Mouse (Mus musculus): Measurements from ENCODE around the gene Prps1.
A peak's percentile ranks its signal among the peaks of the same experiment; 100 is the strongest.
"Not testable (repeated sequence)": the region's sequence is repeated elsewhere in the genome, so short reads cannot be mapped to it uniquely, and the experiment has no call there.

Prps1 gene

DNA sequence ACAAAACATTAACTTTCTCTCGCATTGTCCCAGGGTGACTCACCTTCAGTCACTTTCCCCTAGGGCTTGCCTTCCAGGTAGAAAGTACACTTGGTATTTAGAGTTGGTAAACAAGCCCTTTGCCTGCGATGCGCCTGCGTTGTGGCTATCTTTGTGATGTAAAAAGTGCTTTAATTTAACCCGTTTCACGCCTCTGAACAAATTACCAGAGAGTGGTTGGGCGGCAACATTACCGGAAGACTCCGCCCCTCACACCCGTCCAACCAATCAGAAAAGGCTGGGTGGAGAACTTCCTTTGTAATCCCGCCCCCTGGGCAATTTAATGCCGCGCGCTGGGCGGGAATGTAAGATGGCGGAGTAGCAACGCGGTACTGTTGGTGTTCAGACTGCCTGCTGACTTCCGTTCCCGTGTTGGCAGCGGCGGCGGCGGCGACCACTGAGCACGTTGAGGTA is at the start of gene Prps1:
Gene Prps1 (plus strand): TSS at position 335 of the 453 bp plus-strand sequence.
- peak; percentile 79 for DNase-seq (ENCODE audit: extremely low read depth, insufficient read length, low spot score)

DNA sequence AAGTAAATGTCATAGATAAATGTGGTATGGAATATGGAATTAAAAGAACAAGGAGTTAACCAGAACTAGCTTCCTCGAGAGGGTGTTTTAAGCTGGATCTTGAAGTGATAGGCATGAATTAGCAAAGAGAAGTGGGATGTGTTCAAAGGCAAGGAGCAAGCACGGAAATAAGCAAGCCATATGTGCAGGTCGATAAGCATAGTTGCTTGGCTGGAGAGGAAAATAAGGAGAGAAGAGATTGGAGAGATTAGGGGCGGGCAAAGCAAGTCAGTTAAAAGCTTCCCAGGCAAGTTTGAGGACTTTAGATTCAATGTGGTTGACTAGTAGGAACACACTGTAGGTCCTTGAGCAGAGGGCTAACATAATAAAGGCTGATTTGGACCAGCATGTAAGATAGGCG is 48.8 kb upstream of the Prps1 start:
- DNase-seq (ENCODE audit: extremely low read depth, insufficient read length, low spot score): no peak

DNA sequence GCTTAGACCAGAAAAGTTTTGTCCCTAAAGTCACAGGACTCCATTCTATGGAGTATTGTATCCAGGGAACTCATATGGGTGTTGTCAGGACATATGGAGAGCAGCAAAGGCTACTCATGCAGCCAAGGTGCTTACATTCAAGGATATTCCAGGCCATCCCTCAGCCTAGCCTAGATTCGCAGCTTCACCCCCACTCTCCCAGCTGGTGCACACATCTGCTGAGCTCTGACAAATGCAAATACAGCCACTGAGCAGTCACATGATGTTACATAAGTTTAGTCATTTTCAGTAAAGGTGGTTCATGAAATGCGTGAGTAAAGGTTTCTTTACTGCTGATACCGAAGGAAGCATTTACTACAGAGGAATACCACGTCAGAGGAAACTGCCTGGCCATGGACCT is 37.9 kb upstream of the Prps1 start:
- DNase-seq (ENCODE audit: extremely low read depth, insufficient read length, low spot score): no peak

DNA sequence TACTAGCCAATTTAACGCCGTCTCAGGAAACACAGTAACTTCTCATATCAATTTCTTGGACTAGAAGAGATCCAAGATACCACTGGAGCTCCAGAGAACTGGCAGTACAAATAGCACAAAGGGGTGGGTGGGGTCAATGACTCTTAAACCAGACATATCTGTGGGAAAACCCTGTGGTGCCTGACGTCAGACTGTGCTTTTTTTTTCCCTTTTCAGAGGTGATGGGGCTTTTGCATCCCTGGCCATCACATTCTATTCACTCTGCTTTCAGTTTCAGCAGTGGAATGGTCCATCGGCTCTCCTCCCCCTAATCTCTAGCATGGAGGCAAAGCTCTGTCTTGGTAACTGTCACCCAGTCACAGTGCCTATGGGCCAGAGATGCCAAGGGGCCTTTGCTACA is 29.3 kb upstream of the Prps1 start:
- DNase-seq (ENCODE audit: extremely low read depth, insufficient read length, low spot score): no peak

DNA sequence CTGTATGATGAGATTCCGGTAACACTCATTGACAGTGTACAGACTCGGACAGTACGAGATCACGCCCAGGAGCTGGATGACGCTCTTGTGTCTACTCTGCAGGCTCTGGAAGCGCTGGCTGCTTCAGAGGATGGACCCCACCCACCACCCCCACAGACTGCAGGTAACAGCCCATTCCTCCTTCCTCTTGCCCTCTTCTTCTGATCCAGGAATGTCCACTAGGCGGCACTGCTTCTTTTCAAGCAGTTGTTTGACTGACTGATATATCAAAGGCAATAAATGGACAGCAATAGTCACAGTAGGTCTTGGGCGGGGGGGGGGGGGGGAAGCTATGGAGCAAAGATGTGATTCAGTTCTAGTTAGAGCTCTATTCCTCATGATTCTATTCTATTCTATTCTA is 28.2 kb upstream of the Prps1 start:
- DNase-seq (ENCODE audit: extremely low read depth, insufficient read length, low spot score): no peak

DNA sequence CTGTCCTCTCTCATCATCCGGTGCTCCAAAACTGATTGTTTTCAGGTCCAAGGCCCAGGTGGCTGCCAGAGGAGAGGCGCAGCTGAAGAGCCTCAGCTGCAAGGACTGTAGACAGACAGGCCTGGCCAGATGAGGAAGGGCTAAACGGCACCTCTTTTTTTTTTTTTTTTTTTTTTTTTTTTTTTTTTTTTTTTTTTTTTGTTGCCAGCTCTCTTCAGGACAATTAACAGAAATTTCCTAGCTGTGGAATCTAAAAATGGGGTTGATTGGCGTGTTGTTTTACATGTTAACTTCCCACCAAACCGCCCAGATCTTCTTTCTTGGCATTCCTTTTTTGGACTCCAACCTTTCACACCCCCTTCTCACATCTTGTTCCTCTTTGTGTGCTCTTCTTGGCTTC is 26.4 kb upstream of the Prps1 start:
- no peak for DNase-seq (ENCODE audit: extremely low read depth, insufficient read length, low spot score)

DNA sequence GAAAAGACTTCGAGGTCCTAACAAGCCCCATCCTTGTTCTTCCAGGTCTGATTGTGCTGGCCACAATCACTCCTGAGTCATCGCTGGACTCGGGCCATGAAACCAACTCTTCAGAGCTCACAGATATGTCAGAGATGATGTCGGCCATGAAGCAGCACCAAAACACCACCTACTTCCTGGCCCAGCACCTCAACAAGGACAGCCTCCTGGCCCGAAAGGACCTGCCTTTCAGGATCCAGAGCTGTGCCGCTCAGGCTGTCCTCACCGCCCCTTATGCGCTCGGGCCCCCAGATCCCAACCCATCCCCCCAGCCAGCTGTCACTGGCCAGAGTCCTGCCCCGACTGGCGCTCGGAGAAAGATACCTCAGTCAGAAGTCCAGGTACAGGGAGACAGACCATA is 25.9 kb upstream of the Prps1 start:
- peak; percentile 22 for DNase-seq (ENCODE audit: extremely low read depth, insufficient read length, low spot score)

DNA sequence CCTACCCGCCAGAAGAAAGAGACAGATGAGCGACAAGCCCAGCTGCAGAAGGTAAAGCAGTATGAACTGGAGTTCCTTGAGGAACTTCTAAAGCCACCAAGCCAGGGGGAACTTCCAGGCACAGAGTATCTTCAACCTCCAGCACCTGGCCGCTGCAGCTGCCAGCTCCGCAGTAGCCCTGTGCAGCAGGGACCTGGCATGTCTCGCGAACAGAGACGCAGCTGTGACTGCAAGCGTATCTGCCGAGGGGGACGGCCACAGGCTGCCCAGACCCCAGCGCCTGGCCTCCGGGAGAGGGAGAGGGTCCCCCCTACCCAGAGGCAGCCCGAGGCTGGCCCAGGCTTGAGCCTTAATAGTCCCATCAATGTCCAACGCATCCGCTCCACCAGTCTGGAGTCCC is 24.4 kb upstream of the Prps1 start:
- no peak for DNase-seq (ENCODE audit: extremely low read depth, insufficient read length, low spot score)

DNA sequence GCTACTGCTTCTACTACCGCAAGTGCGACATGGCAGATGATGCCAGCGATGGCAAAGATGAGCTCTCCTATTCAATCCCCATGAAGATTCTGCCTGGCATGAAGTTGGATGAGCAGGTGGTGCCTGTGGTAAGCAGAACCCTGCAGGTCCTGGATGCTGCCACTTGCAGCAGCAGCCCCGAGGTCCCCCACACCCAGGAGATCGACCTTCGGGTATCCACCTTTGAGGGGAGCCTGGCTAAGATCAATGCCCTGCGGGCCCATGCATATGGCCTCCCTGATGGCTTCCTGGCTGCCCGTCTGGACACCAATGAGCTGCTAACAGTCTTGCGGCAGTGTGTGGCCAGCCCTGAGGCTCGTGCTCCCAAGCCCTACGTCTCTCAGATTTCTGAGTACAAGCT is 23.6 kb upstream of the Prps1 start:
- no peak for DNase-seq (ENCODE audit: extremely low read depth, insufficient read length, low spot score)

DNA sequence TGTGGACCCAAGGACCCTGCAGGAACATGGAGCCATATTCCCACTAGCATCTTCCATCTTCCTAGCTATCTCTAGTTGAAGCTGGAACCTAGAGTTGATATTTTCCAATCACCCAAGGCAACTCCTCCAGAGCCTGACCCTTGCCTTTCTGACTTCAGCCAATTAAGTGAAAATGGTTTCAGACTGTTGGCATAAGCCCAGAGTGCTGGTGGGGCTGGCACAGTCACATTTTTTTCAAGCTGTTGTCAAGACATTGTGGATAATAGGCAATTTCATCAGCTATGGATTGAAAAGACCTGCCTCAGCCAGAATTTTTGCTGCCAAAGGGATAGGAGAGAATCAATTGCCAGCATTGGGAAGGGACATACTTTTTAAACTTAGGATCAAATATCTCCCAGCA is 18.5 kb upstream of the Prps1 start:
- no peak for DNase-seq (ENCODE audit: extremely low read depth, insufficient read length, low spot score)

DNA sequence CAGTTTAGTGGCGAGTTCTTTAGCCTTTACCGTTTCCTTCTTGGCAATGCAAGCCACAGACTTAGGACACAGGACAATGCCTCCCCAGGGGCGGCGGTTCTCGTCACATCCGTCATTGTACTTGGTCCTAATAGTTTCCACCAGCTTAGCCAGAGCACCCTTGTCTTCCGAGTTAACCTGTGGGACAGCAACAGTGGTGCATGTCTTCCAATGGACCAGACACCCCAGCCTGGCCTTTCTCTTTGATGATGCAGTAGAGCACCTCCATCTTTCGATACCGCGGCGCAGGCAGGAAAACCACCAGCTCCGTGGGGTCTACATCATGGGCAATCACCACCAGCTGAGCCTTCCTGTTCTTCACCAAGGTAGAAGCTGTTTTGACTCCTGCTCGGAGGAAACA is 10.9 kb upstream of the Prps1 start:
- no peak for DNase-seq (ENCODE audit: extremely low read depth, insufficient read length, low spot score)

DNA sequence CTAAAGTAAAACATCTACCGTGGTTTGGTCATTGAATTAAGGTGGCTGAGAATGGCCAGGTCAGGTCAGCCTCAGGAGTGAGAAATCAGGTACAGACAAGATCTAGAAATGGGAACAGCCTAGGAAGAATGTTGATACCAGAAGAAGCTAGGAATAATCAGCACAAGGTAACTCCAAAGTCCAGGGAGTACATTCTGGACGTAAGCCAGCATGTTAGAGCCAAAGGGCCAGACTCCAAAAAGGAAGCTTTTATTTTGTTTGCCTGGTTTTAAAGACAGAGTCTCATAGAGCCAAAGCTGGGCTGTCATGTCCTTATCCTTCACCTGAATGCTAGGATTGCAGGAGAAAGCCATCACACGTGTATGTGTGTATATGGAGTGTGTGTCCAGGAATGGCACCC is 6.3 kb upstream of the Prps1 start:
- no peak for DNase-seq (ENCODE audit: extremely low read depth, insufficient read length, low spot score)

DNA sequence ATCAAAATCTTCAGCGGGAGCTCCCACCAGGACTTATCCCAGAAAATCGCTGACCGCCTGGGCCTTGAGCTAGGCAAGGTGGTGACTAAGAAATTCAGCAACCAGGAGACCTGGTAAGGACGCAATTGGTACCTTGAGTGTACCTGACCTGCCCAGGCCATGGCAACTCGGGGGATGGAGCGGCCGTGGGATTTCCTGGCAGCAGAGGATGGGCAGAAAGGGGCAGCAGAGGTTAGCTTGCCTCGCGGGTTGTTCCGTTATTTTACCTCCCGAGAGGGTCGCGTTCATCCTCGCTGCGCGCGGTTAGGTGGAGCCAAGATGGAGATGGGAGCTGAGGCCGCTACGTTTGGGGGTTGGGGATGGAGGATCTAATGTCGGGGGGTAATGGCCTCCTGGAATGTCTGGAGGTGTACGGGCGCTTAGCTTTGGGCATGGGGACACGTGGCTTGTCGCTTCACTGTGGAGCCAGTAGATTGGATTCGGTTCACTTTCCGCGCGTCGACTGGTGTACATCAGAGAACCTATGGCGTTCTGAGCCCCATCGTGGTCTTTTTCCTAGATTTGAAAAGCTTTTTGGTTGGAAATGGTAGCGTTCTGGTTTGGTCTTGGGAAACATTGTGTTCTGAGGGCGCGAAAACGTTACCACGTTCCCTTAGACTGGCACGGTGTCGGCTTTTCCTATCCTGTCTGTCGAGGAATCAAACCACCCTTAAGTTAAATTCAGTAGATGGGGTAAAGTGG is 508 bp downstream of the Prps1 start:
- DNase-seq (ENCODE audit: extremely low read depth, insufficient read length, low spot score): no peak

DNA sequence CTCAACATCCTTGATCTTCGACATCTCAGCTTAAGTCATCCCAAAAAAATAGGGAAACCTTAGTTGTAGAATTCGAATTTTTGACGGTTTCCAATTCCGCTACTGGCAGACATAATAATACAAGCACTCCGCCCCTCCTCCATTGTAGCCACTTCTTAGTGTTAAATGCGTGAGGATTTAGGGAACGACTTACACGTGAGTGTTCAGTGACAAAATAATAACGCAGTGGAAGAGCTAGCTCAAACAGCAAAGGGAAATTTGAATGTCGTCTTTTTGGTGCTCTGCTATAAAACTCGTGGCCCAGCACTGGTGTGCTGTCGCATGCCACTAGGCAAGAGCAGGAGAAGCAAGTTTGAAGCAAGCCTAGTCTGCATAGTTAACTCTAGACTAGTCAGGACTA is 1.1 kb downstream of the Prps1 start:
- DNase-seq (ENCODE audit: extremely low read depth, insufficient read length, low spot score): no peak

DNA sequence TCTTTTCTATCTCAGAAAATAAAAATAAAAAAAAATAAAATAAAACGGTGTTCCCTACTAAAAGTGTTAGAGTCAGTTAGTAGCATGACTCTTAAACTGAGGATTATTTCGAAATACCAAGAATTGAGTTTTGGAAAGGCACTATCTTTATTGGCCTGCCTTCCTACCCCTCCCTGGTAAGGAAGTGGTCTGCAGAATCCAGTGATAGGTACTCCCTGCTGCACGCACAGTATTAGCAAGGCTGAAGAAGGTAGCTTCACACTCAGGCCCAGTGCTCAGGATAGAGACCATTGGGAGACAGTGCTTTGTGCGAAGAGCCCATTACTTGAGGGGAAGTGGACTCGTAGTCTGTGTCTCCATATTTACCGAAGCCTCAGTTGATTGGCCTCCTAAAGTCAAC is 21.8 kb downstream of the Prps1 start:
- DNase-seq (ENCODE audit: extremely low read depth, insufficient read length, low spot score): no peak

DNA sequence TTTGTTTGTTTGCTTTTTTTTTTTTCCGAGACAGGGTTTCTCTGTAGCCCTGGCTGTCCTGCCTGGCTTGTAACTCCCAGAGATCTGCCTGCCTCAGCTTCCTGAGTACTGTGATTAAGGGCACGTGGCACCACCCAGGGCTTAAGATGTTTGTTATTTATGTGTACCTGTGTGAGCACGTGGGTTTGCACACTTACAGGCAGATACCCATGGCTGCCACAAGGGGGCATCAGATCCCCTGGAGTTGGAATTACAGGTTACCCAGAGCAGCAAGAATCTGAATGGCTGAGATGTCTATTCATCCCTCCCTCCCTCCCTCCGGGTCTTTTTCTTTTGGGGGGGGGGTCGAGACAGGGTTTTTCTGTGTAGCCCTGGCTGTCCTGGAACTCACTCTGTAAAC is 22.8 kb downstream of the Prps1 start:
- DNase-seq (ENCODE audit: extremely low read depth, insufficient read length, low spot score): peak; percentile 15

DNA sequence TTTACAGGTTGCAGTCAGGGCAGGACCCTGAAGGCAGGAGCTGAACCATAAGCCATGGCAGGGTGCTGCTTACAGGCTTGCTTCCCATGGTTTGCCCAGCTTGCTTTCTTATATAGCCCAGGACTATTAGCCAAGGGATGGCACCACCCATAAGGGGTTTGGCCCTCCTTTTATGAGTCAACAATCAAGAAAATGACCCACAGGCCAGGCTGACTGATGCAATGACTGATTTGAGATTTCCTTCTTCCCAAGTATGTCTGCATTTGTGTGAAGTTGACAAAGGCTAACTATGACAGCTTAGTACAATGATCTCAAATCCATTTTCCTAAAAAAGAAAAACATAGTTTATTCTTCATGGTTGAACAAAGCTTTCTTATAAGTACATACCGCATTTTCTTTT is 32.8 kb downstream of the Prps1 start:
- no peak for DNase-seq (ENCODE audit: extremely low read depth, insufficient read length, low spot score)

DNA sequence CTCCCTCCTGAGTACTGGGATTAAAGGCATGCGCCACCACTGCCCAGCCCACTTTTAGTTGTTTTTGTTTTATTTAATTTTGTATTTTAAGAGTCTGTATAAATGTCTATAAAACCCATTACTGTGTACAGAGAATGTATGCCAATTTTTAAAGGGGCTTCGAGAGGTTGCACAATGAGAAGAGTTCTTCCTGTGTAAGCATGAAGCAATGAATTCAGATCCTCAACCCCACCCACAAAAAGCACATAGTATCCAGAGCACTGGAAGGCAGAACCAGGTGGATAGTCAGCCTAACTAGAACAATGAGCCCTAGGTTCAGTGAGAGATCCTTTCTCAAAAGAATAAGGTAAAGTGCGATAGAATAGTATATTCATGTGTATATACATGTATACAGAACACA is 33.8 kb downstream of the Prps1 start:
- DNase-seq (ENCODE audit: extremely low read depth, insufficient read length, low spot score): no peak

DNA sequence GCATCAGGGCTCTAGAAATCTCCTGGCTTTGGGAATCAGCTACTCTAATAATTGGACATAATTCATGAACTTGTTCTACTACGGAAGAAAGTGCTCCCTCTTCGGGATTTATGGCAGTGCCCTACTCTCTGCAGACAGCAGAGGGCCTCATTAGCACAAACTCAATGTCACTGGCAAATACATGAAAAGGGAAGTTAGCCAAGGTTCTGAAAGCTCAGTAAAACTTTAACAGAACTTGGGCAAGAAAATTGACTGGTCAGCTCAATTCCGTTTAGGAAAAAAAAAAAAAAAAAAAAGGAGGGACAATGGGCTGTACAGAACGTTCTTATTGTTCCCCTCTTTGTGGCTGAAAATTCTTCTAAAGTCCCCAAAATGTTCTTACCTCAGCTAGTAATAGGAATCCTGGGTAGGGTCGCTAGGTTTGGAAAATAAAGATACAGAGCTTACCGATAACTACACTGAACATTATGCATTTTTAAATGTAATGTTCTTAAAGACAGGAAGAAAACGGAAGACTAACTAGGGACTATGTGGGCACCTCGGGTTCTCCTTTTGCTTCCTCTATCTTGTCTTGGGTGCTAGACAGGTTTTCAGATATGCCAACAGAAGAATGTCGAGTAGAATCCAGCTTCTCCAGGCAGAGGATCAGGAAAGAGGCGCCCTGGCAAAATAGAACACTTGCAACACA is 35.6 kb downstream of the Prps1 start:
- no peak for DNase-seq (ENCODE audit: extremely low read depth, insufficient read length, low spot score)

DNA sequence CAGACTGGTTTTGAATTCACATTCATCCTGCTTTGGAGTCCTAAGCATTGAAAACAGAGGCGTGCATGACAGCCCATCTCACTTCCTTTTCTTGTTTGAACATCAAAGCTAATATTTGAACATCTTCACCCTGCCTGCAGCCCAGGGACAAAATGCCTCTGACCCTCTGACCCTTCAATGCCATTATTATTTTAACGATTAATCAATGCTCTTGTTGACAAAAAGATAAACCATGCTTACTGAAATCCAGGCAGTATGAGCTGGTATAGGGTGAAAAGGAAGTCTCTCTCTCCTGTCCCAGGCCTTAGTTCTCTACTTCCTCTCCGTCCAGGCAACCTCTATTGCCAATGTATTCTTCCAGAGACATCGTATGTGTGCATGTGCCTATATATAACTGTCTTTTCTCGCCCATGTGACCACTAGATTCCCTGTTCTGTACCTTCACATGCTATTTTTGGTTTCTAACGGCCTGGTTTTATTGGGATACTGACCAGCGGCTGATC is 37.2 kb downstream of the Prps1 start:
- no peak for DNase-seq (ENCODE audit: extremely low read depth, insufficient read length, low spot score)

DNA sequence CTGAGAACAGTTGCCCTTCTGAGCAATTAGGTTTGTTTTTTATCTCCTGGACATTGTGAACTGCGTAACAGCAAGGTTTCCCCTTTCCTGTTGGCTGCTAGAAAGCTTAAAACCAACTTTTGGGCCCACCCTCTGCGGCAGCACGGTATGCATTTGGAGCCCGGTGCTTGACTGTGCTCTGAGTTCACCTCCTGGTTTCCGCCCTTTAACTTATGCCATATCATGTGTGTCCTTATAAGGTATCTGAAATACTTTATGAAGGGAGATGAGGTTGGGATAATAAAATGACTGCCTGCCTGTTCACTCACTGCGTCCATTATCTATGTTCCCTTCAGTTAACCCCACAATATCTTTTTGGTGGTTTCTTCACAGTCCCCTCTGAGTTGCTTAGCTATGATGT is 37.8 kb downstream of the Prps1 start:
- no peak for DNase-seq (ENCODE audit: extremely low read depth, insufficient read length, low spot score)

DNA sequence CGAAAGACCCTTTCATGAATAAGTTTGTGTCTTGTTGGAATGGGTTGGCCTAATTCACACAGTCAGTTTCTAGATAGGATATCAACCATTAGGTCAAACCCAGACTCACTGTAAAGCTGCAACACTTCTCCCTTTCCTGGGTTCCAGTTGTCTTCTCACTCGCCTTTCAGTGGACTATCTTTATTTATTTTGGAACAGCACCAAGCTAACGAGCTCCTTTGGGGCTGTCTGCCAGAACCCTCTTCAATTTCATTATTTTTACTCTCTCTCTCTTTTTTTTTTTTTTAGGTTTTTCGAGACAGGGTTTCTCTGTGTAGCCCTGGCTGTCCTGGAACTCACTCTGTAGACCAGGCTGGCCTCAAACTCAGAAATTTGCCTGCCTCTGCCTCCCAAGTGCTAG is 42.0 kb downstream of the Prps1 start:
- not testable (repeated sequence) for DNase-seq (ENCODE audit: extremely low read depth, insufficient read length, low spot score)

All from 3134 (cell line).